Mouse (Mus musculus): ENCODE measurements around the gene Lrrfip1. TPM values are rescaled to one million over a fixed set of nuclear protein-coding genes. Genes with fewer than 3 reads are reported as not detected.
A peak's percentile ranks its signal among the peaks of the same experiment; 100 is the strongest.

The Lrrfip1 gene
- polyA plus RNA-seq, 2 experiments = 9.4 to 12.5 TPM

GRCm38 (mm10) chr1:91056416-91056815, 57.9 kb downstream of the Lrrfip1 start:
- no peaks in the 10 kb centered on the region for H3K9me3 ChIP-seq (ENCODE audit: control insufficient read depth, low read length)
- H3K36me3 ChIP-seq (replicated peaks; ENCODE audit: control insufficient read depth, insufficient read depth, low read depth) = no peaks in the 10 kb centered on the region
- no peak overlapping the region for H3K4me3 ChIP-seq (ENCODE audit: insufficient read depth in 1 of 2, low read depth in 2 of 2, low read length in 2 of 2)
- whole genome bisulfite sequencing (ENCODE audit: insufficient replicate concordance) = 61% methylated on average over 8 of the region's 8 CpGs
- no peak overlapping the region for H3K9ac ChIP-seq (replicated peaks)
- peaks cover 0 to 35% of the 10 kb centered on the region in 2 experiments; a peak in 2 of 4 replicates for H3K4me1 ChIP-seq (replicated peaks; ENCODE audit: control insufficient read depth in 2 of 2, insufficient read depth in 2 of 2, low read length in 1 of 2)
- DNase-seq (ENCODE audit: low read depth in 3 of 3, low spot score in 3 of 3) = no peak
- no peak overlapping the region for H3K27ac ChIP-seq
- TF ChIP-seq EP300 (IDR thresholded peaks at IDR 0.05; ENCODE audit: low read depth) (no peak), CTCF (IDR thresholded peaks at IDR 0.05; ENCODE audit: low read depth) (no peak)
- peak overlapping the region; percentile 52 for H3K4me2 ChIP-seq (ENCODE audit: low read depth)
- no peak for ATAC-seq (ENCODE audit: insufficient read depth)
- H3K27me3 ChIP-seq (ENCODE audit: control insufficient read depth, insufficient read depth, low read length) = no peaks in the 10 kb centered on the region; the same call in none of the 2 replicates

- no peaks in the 10 kb centered on the region for H3K36me3 ChIP-seq (replicated peaks; ENCODE audit: control insufficient read depth, insufficient read depth, low read depth)
- 21% methylated on average over 18 of the region's 18 CpGs for WGBS (ENCODE audit: insufficient replicate concordance)
- H3K4me1 ChIP-seq (replicated peaks; ENCODE audit: control insufficient read depth in 2 of 2, insufficient read depth in 2 of 2, low read length in 1 of 2) = peaks cover 0 to 37% of the 10 kb centered on the region in 2 experiments; a peak in 2 of 4 replicates
- no peaks in the 10 kb centered on the region for H3K9me3 ChIP-seq (ENCODE audit: control insufficient read depth, low read length)
- DNase-seq (ENCODE audit: low read depth in 3 of 3, low spot score in 3 of 3) (no peak), ATAC-seq (ENCODE audit: insufficient read depth) (no peak)
- H3K4me2 ChIP-seq (ENCODE audit: low read depth) = peak overlapping the region; percentile 52
- no peaks in the 10 kb centered on the region; the same call in none of the 2 replicates for H3K27me3 ChIP-seq (ENCODE audit: control insufficient read depth, insufficient read depth, low read length)
- TF ChIP-seq CTCF (IDR thresholded peaks at IDR 0.05; ENCODE audit: low read depth) = no peak
- TF ChIP-seq EP300 (IDR thresholded peaks at IDR 0.05; ENCODE audit: low read depth) = no peak
- peak overlapping the region; percentile 13; the same call in 1 of the 2 replicates for H3K27ac ChIP-seq
- H3K4me3 ChIP-seq (ENCODE audit: insufficient read depth in 1 of 2, low read depth in 2 of 2, low read length in 2 of 2) = peak overlapping the region in 1 of 2 experiments; percentile 7; a peak in 1 of 4 replicates
- H3K9ac ChIP-seq (replicated peaks) = no peak overlapping the region
Observed at GRCm38 (mm10) chr1:91057311-91058245, 59.0 kb downstream of the Lrrfip1 start.

- DNase-seq (ENCODE audit: low read depth in 3 of 3, low spot score in 3 of 3) (no peak), ATAC-seq (ENCODE audit: insufficient read depth) (no peak)
- Histone ChIP-seq H3K27ac (no peak overlapping the region), H3K4me1 (replicated peaks; ENCODE audit: control insufficient read depth in 2 of 2, insufficient read depth in 2 of 2, low read length in 1 of 2) (peaks cover 0 to 37% of the 10 kb centered on the region in 2 experiments; a peak in 2 of 4 replicates), H3K4me2 (ENCODE audit: low read depth) (0 out of 2 replicates have a peak overlapping the region, but pooled peaks have one; percentile 20), H3K27me3 (ENCODE audit: control insufficient read depth, insufficient read depth, low read length) (no peaks in the 10 kb centered on the region; the same call in 1 of the 2 replicates), H3K36me3 (replicated peaks; ENCODE audit: control insufficient read depth, insufficient read depth, low read depth) (no peaks in the 10 kb centered on the region), H3K4me3 (ENCODE audit: insufficient read depth in 1 of 2, low read depth in 2 of 2, low read length in 2 of 2) (no peak overlapping the region), H3K9me3 (ENCODE audit: control insufficient read depth, low read length) (no peaks in the 10 kb centered on the region), H3K9ac (replicated peaks) (no peak overlapping the region)
- TF ChIP-seq CTCF (IDR thresholded peaks at IDR 0.05; ENCODE audit: low read depth) = no peak
- TF ChIP-seq EP300 (IDR thresholded peaks at IDR 0.05; ENCODE audit: low read depth) = no peak
- WGBS (ENCODE audit: insufficient replicate concordance) = 68% methylated on average over 6 of the region's 6 CpGs
Observed at GRCm38 (mm10) chr1:91058251-91058650, 59.7 kb downstream of the Lrrfip1 start.

GRCm38 (mm10) chr1:91059792-91060604, 61.5 kb downstream of the Lrrfip1 start:
- H3K4me2 ChIP-seq (ENCODE audit: low read depth) = no peak overlapping the region
- no peak overlapping the region for H3K4me3 ChIP-seq (ENCODE audit: insufficient read depth in 1 of 2, low read depth in 2 of 2, low read length in 2 of 2)
- H3K27me3 ChIP-seq (ENCODE audit: control insufficient read depth, insufficient read depth, low read length) = no peaks in the 10 kb centered on the region
- H3K9me3 ChIP-seq (ENCODE audit: control insufficient read depth, low read length) = no peaks in the 10 kb centered on the region
- no peak overlapping the region for H3K27ac ChIP-seq
- DNase-seq (ENCODE audit: low read depth in 3 of 3, low spot score in 3 of 3) (no peak), ATAC-seq (ENCODE audit: insufficient read depth) (no peak)
- peaks cover 0 to 38% of the 10 kb centered on the region in 2 experiments; a peak in 2 of 4 replicates for H3K4me1 ChIP-seq (replicated peaks; ENCODE audit: control insufficient read depth in 2 of 2, insufficient read depth in 2 of 2, low read length in 1 of 2)
- no peak overlapping the region for H3K9ac ChIP-seq (replicated peaks)
- H3K36me3 ChIP-seq (replicated peaks; ENCODE audit: control insufficient read depth, insufficient read depth, low read depth) = no peaks in the 10 kb centered on the region
- no peak for TF ChIP-seq EP300 (IDR thresholded peaks at IDR 0.05; ENCODE audit: low read depth)
- no peak for TF ChIP-seq CTCF (IDR thresholded peaks at IDR 0.05; ENCODE audit: low read depth)
- WGBS (ENCODE audit: insufficient replicate concordance) = 46% methylated on average over 9 of the region's 9 CpGs

Data from liver, embryonic 14.5 days (tissue).